Mouse (Mus musculus) forebrain, embryonic 14.5 days (tissue): ENCODE results near the gene Nup35. TPM values are rescaled to one million over a fixed set of nuclear protein-coding genes. Genes with fewer than 3 reads are reported as not detected.

Experiments used
- ATAC-seq: fragments of 200-750 bp; cut with Nextera tagmentation; 2 replicates; pipeline ENCODE4 v1.8.0; 2017; ENCODE audit warnings: mild to moderate bottlenecking, moderate library complexity
- DNase-seq: peaks from one replicate; pipeline ENCODE4 v3.0.0-alpha.2; 2015; ENCODE audit warnings: low spot score
- H3K27ac ChIP-seq: fragments of 300-500 bp; sonication (generic); 2 replicates; pipeline ENCODE4 v1.5.1; 2014; ENCODE audit warnings: low read depth, mild to moderate bottlenecking, control low read depth, low read length, moderate library complexity
- H3K27me3 ChIP-seq: fragments of 300-500 bp; sonication (generic); replicated peaks from 2 replicates; pipeline ENCODE4 v1.6.1; 2014; ENCODE audit warnings: low read length, control low read depth, mixed read lengths; ENCODE audit not compliant: control insufficient read depth, insufficient read depth
- H3K36me3 ChIP-seq: fragments of 300-500 bp; sonication (generic); 2 replicates; pipeline ENCODE4 v1.6.1; 2014; ENCODE audit warnings: low read length, control low read depth; ENCODE audit not compliant: control insufficient read depth, insufficient read depth
- H3K4me1 ChIP-seq: fragments of 300-500 bp; sonication (generic); 2 replicates; pipeline ENCODE4 v1.6.1; 2014; ENCODE audit warnings: antibody characterized with exemption, low read length, control low read depth; ENCODE audit not compliant: control insufficient read depth, insufficient read depth
- H3K4me2 ChIP-seq: fragments of 300-500 bp; sonication (generic); 2 replicates; pipeline ENCODE4 v1.6.1; 2014; ENCODE audit warnings: mild to moderate bottlenecking, control low read depth, low read length
- H3K4me3 ChIP-seq: fragments of 300-500 bp; sonication (generic); 2 replicates; pipeline ENCODE4 v1.5.1; 2014; ENCODE audit warnings: low read depth, low read length, control low read depth
- H3K9ac ChIP-seq: fragments of 300-500 bp; sonication (generic); 2 replicates; pipeline ENCODE4 v1.6.1; 2014; ENCODE audit warnings: mild to moderate bottlenecking, low read length, control low read depth, moderate library complexity
- H3K9me3 ChIP-seq: fragments of 300-500 bp; sonication (generic); replicated peaks from 2 replicates; pipeline ENCODE4 v1.6.1; 2016; ENCODE audit warnings: low read length, control low read depth, mixed read lengths; ENCODE audit not compliant: control insufficient read depth
- WGBS: fragments of 180-500 bp; shearing (Covaris S2); extraction: QIAGEN DNeasy Blood & Tissue Kit; methylation state at CpG from one replicate; pipeline ENCODE4 v1.1.7; 2014; 5-methylcytosine and 5-hydroxymethylcytosine counted together
- polyA plus RNA-seq: library from polyadenylated mRNA; unstranded; fragments of >200 nt; fragmentation: Nextera tagmentation; extraction: Ambion mirVana; gene quantifications from 2 replicates; pipeline ENCODE4 v1.2.1, GENCODE M21; 2014

Gene Nup35
- polyA plus RNA-seq, 1 experiment from 2014 or later, result 66.1 TPM

DNA sequence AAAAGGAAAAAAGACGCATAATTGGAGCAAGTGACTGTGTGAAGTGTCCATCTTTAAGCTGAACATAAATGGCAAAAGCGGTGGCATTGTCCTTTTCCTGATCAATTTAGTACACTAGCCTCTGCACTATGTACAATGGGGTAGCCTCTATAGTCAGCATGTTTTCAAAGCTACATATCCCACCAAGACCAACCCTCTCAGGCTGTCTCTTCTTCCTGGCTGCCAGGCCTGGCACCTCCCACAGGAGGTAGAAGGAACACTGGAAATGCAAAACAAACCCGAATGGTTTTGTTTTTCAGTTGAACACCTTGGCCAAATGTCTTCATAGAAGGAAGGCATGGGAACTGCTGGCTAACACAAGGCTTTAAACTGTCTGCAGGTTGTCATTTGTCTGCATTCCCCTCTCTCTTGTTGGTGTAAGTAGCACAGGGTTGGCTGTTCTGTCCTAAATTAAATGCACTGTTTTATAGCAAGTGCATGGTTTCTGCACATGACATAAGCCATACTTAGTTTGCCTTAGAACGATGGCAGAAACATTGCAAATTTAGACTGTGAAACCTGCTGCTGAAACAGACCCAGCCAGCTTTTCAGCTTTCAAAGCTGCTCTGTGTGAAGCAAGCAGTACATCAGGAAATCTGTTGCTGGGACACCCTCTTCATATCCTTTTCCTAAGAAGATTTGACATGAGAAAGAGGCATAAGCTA, 22.7 kb upstream of the Nup35 start:
- Histone ChIP-seq H3K9me3 (no peaks in the 10 kb centered on the region), H3K36me3 (no peaks in the 10 kb centered on the region), H3K27me3 (no peaks in the 10 kb centered on the region), H3K4me2 (no peak overlapping the region), H3K4me1 (no peaks in the 10 kb centered on the region), H3K4me3 (no peak overlapping the region), H3K27ac (no peak overlapping the region), H3K9ac (no peak overlapping the region)
- DNase-seq, result peak; percentile 32
- peak; percentile 34; the same call in 1 of the 2 replicates for ATAC-seq
- whole genome bisulfite sequencing, result 69% methylated on average over 4 of the region's 4 CpGs

DNA sequence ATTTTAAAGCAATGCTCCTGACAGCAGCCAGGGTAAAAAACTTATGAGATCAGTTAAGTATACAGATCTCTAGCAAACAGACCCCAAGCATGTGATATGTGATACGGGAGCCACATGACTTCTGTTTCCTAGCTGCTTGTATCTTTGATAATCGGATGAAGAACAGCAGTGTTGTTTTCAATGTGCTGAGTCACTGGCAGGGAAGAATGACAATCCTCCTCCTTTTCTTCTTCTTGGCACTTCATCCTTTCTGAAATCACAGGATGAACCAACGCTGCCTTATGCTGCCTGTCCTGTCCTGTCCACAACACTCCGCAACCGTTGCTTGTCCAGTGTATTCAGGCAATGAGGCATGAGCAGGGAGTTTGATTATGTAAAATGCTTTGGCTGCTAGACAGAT, 20.1 kb upstream of the Nup35 start:
- no peak for ATAC-seq

DNA sequence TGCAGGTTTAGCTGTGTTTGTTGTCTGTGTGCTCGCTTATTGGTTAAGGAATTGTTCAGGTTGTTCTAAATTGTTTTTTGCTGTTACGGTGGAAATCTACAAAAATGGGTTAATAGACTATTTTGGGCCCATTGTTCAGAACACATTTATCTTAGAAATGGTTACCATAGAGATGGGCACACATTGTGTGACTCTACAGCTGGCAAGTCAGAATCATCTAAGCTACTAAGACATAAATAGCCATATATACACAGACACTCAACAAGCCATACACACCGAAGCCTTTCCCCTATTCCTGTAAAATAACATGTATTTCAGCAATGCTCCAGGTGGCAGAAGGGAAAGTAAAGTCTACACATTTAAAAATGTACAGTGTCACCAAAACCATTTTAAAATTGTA, 17.2 kb upstream of the Nup35 start:
- ATAC-seq (no peak), DNase-seq (no peak)
- H3K9ac ChIP-seq, result no peak overlapping the region
- no peaks in the 10 kb centered on the region for H3K9me3 ChIP-seq
- no peaks in the 10 kb centered on the region for H3K27me3 ChIP-seq
- no peak overlapping the region for H3K4me2 ChIP-seq
- H3K27ac ChIP-seq, result no peak overlapping the region
- 93% methylated on average over 3 of the region's 3 CpGs for WGBS
- no peak overlapping the region for H3K4me3 ChIP-seq
- H3K36me3 ChIP-seq, result no peaks in the 10 kb centered on the region
- H3K4me1 ChIP-seq, result no peaks in the 10 kb centered on the region; the same call in 1 of the 2 replicates

More for the DNA sequence above, 20.1 kb upstream of the Nup35 start:
- Histone ChIP-seq H3K9me3 (no peaks in the 10 kb centered on the region), H3K27ac (no peak overlapping the region), H3K4me3 (no peak overlapping the region), H3K27me3 (no peaks in the 10 kb centered on the region), H3K4me2 (no peak overlapping the region), H3K9ac (no peak overlapping the region), H3K36me3 (no peaks in the 10 kb centered on the region), H3K4me1 (no peaks in the 10 kb centered on the region)
- WGBS, result 77% methylated on average over 5 of the region's 5 CpGs
- no peak for DNase-seq

DNA sequence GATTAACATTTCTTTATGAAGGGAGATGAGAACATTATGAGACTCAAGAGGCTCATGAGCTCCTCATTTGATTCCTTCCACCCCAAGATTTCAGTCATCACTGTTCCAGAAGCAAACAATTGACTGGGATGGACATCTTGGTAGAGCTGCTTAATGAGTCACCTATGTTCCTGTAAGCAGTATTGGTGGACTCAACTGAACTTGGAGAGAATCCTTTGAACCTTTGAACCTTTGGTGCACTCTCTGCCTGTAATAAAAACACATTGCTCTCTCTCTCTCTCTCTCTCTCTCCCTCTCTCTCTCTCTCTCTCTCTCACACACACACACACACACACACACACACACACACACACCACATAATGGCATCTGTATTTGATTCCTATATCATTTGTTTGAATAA, 16.4 kb upstream of the Nup35 start:
- no peak overlapping the region for H3K9ac ChIP-seq

DNA sequence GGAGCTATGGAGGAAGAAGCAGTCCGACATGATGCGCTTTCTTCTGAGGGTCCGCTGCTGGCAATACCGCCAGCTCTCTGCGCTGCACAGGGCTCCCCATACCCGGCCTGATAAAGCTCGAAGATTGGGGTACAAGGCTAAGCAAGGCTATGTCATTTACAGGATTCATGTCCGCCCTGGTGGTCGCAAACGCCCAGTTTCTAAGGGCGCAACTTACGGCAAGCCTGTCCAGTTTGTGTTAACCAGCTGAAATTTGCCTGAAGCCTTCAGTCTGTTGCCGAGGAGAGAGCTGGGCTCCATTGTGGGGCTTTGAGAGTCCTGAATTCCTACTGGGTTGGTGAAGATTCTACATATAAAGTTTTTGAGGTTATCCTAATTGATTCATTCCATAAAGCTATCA, 14.3 kb upstream of the Nup35 start:
- Histone ChIP-seq H3K27ac (no peak overlapping the region), H3K9me3 (no peaks in the 10 kb centered on the region), H3K4me1 (no peaks in the 10 kb centered on the region; the same call in 1 of the 2 replicates), H3K4me3 (no peak overlapping the region), H3K36me3 (no peaks in the 10 kb centered on the region), H3K27me3 (no peaks in the 10 kb centered on the region), H3K4me2 (no peak overlapping the region), H3K9ac (no peak overlapping the region)
- DNase-seq (no peak), ATAC-seq (no peak)
- 95% methylated on average over 13 of the region's 13 CpGs for WGBS

More for the DNA sequence above, 16.4 kb upstream of the Nup35 start:
- Histone ChIP-seq H3K27me3 (no peaks in the 10 kb centered on the region), H3K4me1 (no peaks in the 10 kb centered on the region; the same call in 1 of the 2 replicates), H3K27ac (no peak overlapping the region), H3K36me3 (no peaks in the 10 kb centered on the region), H3K9me3 (no peaks in the 10 kb centered on the region), H3K4me3 (no peak overlapping the region), H3K4me2 (no peak overlapping the region)
- DNase-seq, result no peak
- ATAC-seq, result no peak

DNA sequence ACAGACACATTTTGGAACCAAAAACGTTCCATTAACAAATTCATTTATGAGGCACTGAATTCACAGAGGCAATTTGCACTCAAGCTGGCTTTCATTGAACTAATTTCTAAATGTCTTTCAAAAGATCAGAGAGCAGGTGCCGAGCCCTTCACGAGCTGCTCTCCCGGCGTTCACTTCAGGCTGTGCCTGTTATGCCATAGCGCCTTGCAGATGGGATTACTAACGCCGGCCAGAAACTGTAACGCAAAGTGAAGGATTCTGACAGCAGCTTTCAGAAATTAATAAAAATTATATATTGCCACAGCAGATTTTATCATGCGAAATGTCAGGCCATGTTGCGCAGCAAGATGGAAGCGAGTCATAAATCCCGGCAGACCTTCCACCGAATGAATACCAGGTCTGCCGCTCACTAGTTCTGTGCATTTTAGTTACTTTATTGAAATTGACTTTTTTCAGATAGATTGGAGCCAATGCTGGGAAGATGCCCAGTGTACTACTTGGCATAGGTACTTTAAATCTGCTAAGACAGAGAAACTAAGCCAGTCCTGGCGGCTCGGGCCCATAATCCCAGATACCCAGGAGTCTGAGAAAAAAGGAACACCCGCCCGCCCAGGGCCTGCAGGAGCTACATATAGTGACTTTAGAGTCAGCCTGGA, 13.1 kb upstream of the Nup35 start:
- WGBS, result 71% methylated on average over 19 of the region's 19 CpGs
- H3K9me3 ChIP-seq, result no peaks in the 10 kb centered on the region
- no peaks in the 10 kb centered on the region; the same call in 1 of the 2 replicates for H3K4me1 ChIP-seq
- peak; percentile 86 for ATAC-seq
- H3K4me3 ChIP-seq, result no peak overlapping the region
- H3K36me3 ChIP-seq, result no peaks in the 10 kb centered on the region
- peak overlapping the region; percentile 48 for H3K27ac ChIP-seq
- DNase-seq, result peak; percentile 73
- H3K4me2 ChIP-seq, result no peak overlapping the region
- no peak overlapping the region for H3K9ac ChIP-seq
- no peaks in the 10 kb centered on the region for H3K27me3 ChIP-seq

DNA sequence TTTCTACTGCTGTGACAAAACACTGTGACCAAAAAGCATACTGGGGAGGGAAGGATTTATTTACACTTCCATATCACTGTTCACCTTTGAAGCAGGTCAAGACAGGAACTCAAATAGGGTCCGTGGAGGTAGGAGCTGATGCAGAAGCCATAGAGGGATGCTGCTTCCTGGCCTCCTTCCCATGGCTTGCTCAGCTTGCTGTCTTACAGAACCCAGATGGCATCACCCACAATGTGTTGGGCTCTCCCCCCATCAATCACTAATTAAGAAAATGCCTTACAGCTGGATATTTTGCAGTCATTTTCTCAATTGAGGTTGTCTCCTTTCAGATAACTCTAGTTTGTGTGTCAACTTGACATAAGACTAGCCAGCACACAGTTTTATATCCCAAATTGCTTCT, 4.8 kb upstream of the Nup35 start:
- Histone ChIP-seq H3K4me1 (no peaks in the 10 kb centered on the region), H3K36me3 (no peaks in the 10 kb centered on the region), H3K9me3 (no peaks in the 10 kb centered on the region), H3K27me3 (no peaks in the 10 kb centered on the region), H3K4me2 (no peak overlapping the region), H3K4me3 (no peak overlapping the region), H3K27ac (no peak overlapping the region), H3K9ac (no peak overlapping the region)
- ATAC-seq (no peak), DNase-seq (peak; percentile 64)
- WGBS, result 69% methylated on average over 1 of the region's 1 CpGs

DNA sequence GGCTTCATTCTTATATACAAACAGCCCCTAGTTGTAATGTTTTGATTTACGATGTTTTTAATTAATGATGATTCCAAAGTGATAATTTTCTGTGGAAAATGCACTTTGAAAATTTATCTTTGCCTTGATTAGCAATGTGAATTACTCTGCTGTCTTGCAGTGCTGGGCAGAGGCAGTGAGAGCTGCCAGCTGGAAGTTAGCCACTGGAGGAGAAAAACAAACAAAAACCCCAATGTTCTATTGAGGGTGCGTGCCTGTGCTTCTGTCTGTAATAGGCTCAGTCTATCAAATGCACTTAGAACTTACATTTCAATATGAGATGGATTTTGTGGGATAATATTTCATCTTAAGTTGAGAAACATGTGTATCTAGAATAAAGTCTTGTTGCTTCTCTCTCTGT, 4.2 kb upstream of the Nup35 start:
- H3K27me3 ChIP-seq, result no peaks in the 10 kb centered on the region
- WGBS, result 51% methylated on average over 2 of the region's 2 CpGs
- H3K9ac ChIP-seq, result no peak overlapping the region
- H3K4me1 ChIP-seq, result peaks cover 3% of the 10 kb centered on the region
- DNase-seq, result peak; percentile 60
- H3K4me2 ChIP-seq, result no peak overlapping the region
- H3K9me3 ChIP-seq, result no peaks in the 10 kb centered on the region
- H3K36me3 ChIP-seq, result no peaks in the 10 kb centered on the region
- ATAC-seq, result no peak
- no peak overlapping the region for H3K4me3 ChIP-seq
- H3K27ac ChIP-seq, result no peak overlapping the region

DNA sequence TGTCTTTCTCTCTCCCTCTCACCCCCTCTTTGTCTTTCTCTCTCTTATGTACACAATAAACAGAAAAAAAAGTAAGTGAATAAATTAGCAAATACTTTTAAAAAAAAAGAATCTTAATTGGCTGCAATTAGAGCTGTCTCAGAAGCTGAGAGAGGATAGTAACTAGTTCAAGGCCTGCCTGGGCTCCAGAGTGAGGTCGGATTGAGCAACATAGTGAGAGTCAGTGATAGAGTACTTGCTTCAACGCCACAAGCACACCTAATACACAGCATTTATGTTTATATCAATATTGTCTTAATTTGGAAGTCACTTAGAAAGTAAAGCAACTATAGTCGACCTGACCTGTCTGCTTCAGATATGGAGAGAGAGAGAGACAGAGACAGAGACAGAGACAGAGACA, 2.0 kb downstream of the Nup35 start:
- DNase-seq, result no peak
- H3K27me3 ChIP-seq, result no peaks in the 10 kb centered on the region
- H3K9me3 ChIP-seq, result no peaks in the 10 kb centered on the region
- H3K36me3 ChIP-seq, result no peaks in the 10 kb centered on the region
- no peak for ATAC-seq
- no peak overlapping the region for H3K4me3 ChIP-seq
- H3K4me2 ChIP-seq, result no peak overlapping the region
- no peak overlapping the region for H3K27ac ChIP-seq
- 82% methylated on average over 3 of the region's 3 CpGs for WGBS
- peaks cover 6% of the 10 kb centered on the region for H3K4me1 ChIP-seq
- no peak overlapping the region for H3K9ac ChIP-seq
